Mouse (Mus musculus) NIH3T3 (cell line): ENCODE data around the gene Gm4894.

Experiments used
- DNase-seq: peaks from one replicate; pipeline ENCODE4 v3.0.0-alpha.2; 2012; ENCODE audit warnings: low read depth

The Gm4894 gene

DNA sequence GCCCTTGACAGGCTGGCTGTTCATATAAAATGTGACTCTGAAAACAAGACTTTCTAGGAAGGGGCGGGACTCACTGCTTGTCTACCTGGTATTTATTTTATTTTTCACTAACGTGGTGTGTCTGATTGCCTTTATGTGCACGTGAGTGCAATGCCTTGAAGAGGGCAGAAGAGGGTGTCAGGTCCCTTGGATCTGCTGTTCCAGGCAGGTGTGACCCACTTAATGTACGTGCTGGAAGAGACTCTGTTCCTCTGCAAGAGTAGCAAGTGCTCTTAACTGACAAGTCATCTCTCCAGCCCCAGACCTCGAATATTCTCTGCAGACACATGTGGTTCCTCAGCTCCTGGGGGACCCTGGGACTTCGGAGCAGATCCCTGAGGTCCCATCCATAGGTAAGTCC lies at the start of gene Gm4894:
Gene Gm4894, plus strand, starts transcription at position 301 of the 400 bp plus-strand sequence.
- DNase-seq, result no peak

DNA sequence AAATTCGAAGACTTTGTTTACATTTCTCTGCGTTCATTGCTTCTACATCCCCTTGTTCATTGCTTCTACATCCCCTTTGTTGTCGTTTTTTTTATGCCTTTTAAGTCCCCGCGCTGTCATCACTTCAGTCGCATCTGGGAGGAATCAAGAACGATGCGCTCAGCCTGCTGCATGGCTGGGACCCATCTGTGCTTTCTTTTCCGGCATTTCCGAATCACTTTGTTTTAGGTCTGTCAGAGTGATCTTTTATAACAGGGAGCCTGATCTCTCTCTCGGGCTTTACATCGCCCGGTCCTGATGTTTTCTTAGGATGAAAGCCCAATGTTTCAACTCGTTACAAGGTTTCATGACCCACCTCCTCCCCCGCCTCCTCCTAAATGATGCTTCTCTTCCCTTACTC lies 44.0 kb upstream of the Gm4894 start:
- no peak for DNase-seq

DNA sequence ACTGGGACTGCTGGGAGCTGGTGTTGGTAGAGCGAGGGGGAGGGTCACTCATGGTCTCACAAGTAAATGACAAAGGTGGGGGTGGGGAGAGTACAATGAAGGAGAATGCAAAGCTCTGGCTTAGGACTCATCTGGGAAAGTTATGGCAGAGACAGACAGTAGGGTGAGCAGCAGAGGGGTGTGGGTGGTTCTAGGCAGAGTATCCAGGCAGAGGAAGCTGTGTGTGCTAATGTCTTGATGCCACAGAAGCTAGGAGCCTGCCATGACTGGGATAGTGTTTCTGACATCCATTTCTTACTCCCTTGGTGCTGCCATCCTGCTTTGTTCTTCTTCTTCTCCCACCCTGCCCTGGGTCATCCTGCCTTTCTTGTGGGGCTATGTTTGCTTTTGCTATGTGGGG lies 38.8 kb upstream of the Gm4894 start:
- DNase-seq, result no peak

DNA sequence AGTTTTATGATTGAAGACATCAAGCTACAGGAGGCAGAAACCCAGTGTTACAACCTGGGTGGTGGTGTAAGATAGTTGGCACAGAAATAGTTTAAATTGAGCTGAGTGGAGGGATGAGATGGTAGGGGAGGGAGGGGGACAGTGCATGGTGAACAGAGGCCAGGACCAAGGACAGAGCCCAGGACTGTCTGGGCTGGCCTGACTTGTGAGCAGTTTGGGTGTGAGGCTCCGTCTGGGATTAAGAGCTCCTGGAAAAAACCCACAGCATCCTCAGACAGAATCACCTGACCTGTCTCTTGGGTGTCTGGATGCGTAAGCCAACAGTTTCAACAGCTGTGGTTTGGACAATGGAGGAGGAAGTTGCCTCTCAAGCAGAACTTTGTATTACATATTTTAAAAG lies 35.6 kb upstream of the Gm4894 start:
- peak; percentile 10 for DNase-seq

DNA sequence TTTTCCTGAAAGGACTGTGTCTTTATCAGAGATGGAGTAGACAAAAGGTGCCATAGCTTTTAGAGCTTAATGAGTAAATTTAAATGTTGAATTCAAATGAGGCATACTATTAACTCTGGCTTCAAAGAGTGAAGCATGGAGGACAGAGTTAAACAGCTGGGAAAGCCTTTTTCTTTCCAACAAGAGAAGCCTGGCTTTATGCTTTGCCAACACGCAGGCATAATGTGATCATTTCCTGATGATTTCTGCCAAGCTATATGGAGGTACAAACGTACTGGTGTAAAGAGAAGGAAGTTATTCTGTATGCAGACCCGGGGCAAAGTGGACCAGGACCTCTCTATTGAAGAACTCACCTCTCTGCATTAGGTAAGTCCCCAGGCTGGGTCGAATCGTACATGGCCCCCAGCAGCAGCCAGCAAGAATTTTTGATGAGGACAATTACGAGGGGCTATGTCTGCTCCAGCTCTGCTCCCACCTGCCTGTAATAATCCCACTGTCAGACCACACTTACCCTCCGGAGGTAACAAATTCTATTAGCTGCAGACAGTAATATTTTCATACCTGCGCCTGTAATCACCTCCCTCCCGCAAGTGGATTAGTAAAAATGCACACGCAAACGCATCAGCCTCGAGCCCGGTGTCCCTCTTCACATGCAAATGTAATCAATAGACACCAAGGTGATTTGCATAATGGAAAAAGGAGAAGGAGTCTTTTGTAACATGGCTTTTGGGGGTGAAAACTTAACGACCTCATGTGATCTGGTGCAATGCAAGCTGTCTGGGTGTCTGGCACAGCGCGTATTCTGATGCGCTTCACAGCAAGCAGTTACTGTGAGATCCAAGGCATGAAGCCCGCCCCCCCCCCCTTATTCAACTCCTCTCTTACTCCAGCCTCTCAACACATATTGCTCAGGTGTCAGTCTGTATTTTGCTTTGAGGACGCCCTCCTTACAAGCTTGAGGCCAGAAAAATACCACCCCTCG lies 32.4 kb upstream of the Gm4894 start:
- no peak for DNase-seq

DNA sequence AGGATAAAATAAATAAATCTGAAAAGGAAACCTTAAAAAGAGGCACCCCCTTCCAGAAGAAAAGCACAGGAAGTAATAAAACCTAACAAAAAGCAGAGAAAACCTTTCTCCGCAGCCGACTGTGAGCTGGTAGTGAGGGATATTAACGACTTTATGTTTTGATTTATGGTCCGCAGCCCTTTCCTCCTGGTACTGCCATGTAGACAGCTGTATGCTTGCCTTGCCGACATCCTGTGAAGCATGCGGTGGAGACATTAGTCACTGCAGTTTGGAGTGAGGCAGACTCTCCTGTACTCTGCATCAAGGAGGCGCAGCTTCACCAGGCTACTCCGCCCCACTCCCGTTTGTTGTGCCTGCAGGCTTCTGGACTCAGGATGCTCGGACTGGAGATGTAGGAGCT lies 25.8 kb upstream of the Gm4894 start:
- DNase-seq, result no peak

DNA sequence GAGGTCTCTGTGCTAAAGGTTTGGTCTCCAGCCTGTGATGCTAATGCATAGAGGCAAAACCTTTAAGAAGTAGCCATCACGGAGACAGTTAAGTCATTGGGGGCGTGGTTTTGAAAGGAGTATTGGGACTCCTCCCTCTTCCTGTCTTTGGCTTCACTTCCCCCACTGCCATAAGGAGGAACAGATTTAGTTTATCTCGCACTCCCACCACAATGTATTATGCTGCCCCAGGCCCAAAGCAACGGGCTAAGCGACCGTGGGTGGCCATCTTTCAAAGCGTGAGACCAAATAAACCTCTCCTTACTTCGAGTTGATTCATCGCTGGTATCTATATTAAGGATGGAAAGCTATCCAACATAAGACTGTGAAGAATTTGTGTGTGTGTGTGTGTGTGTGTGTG lies 22.9 kb upstream of the Gm4894 start:
- DNase-seq, result no peak

DNA sequence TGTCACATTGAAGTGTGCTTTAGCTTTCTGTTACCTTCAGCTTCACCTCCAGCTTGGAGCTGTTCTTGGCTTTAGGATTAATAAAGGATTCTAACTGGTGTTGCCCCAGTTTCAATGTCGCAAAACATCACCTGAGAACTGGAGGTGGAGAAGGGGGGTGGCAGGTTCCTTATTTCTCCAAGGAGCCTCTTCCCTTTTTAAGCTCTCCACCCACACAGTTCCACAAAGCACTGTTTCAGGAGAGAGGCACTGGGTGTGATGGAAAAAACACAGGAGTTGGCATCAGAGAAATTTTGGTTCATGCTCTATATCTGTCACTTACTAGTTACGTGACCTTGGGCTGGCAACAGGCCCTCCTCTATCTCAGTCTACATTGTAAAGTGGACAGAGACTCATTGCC lies 21.3 kb upstream of the Gm4894 start:
- DNase-seq, result no peak

DNA sequence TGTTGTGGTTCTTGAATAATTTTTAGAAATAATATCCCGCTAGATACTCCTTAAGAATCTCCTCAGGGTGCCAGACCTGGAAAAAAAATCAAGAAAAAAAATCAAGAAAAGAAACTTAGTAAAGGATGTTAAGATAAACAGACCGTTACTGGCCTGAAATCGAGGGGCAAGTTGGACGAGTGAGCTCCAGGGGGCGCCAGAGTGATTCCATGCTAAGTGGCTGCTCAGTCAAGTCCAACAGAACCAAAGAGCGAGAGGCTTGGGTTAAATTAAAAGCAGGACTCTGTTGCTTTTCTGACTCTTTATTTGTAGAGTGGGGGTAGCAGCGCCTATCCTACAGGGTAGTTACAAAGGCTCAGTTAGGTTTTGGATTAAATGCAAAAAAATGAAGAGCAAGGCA lies 3.5 kb upstream of the Gm4894 start:
- peak; percentile 74 for DNase-seq

DNA sequence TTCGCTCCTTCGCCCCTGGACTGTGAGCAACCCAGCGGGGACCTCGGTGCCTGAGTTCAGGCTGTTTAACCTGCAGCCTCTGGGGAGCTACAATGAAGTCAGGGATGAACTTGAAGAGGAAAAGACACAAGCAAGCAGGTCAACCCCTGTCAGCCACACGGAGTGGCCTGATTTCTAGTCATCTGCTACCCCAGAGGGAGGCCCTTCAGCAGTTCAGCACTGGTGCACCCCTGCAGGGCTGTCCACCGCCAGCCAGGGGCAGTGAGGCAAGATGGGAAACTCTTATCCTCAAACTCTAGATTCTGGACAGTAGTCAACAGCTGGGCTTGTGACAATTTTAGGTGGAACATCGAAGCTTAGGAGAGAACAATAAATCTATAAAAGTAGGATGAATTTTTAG lies 18.6 kb downstream of the Gm4894 start:
- DNase-seq, result no peak

DNA sequence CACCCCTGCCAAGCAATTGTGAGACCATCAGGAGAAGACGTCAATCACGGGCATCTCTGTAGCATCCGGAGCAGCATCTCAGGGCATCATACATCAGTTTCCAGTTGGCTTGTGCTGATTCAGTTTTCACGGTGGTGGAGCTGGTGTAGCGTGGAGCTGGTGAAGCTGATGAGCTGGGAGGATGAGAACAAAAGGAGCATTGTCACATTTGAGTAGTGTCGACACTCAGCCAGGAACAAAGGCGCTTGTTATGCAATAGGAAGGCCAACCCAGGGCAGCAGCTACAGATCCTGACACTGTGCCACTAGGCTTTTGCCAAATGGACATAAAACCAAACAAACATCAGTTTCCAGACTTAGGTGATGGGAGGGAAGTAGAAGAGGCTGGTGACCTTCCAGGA lies 23.2 kb downstream of the Gm4894 start:
- DNase-seq, result no peak

DNA sequence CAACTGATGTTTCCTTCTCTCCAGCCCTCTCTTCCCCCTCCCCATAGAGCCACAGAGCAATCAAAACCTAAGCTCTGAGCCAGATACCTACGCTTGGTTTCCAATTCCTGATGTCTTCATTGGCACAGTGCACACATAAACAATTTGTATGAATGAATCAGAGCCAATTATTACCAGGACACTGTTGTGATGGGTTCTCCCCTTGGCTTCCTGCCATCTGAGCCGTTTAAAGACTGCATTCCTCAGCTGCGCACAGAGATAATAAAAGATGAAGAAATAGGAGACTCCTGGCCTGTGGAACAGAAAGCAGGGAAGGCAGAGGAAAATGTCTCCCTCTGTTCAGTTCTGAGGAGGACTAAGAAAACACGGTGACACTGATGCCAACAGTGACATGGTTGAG lies 25.6 kb downstream of the Gm4894 start:
- peak; percentile 6 for DNase-seq

DNA sequence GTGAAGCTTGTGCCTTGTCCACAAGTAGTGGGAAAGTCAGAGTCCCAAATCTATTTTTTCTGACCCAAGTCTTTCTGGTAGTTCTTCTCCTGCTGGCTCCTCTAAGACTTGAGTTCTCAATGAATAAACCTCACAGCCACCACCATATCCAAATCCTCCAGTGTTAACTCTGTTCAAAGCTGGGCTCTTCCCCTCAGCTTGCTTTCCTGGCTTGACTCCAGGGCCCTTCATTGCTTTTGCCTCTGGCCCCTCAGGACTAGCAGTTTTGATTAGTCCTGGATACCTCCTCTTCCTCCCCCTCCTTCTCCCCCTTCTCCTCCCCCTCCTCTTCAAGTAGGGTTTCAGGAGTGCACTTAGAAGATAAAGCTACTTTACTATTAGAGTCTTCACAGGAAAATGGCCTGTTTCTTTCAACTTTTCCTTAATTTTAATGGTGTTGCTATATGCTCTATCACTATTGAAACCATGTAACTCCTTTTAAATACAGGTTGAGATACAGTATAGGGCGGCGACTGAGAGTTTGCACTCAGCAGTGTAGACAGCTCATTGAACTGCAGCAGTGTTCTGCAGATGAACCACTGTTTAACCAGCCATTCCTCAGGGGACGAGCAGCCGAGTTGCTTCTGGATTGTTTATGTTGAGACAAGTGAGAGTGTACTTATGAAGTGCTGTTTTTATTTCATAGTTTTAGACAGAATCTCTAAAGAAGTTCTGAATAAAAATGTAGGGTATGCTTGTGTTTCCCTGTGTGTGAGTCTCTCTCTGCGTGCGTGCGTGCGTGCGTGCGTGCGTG lies 26.4 kb downstream of the Gm4894 start:
- DNase-seq, result no peak

DNA sequence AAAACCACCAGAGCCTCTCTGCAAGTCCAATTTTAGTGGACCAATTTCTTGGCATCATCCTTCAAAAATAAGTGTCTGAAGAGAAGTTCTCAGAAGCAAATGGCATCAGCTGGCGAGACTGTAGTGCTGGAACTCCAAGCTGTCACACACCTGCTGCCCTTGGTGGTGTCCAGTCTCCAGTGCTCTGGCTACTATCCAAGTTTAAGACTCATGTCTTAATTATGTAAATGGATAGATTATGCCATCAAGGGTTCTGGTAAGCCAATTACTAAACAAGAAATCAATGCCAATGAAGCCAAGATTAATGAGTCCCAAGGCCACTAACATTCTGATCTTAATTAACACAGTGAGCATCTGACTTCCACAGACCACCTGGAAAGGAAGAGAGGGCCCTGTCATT lies 44.8 kb downstream of the Gm4894 start:
- no peak for DNase-seq

DNA sequence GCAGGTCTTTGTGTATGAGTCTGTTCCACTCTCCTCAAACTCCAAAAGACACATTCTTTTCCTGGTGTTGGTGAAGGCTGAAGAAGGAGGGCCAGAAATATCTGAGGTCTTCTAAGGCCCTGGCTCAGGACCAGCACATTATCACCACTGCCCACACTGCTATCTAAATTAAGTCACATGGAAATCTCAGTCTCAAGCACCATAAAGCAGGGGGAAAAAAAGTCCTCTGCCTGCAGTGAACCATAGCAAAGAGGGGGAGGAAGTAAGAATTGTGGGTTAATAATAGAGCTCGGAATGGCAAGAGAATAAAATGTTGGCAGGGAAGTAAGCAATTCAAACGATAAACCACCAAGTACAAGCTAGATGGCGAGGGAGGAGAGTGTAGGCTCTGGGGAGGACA lies 57.2 kb downstream of the Gm4894 start:
- no peak for DNase-seq

DNA sequence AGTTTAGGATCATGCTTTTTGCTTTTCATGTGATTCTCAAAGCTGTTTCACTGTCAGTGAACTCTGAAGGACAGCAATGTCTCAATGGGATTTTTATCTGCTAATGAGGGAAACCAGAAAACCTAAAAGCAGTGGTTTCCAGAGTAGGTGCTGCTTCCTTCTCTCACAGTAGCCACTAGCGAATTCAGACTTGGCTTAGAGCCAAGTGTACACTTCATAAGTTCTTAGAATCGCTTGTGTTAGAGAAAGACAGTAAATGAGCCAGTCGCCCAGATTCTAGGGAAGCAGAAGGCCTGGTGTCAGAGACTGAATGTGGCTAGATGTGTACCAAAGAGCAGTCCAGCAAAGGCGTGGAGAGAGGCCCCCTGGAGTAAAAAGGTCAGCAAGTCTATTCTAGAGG lies 60.5 kb downstream of the Gm4894 start:
- DNase-seq, result no peak

DNA sequence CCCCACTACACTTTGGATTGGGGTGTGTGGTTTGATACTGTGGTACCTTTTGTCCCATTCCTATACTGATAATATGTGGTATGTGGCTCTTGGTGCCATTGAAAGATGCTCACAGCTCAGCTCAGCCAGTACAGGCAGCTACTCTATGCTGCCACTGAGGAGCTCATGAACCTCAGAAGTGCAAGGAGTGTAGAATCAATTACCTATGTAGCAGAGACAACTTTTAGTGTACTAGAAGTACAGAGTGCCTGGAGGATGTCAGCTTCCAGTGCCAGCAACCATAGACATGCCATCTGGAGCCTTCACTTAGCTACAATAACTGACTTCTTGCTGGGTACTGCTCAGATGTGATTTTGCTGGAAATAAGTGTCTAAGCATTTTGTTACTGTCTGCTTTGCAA lies 68.3 kb downstream of the Gm4894 start:
- no peak for DNase-seq
